Mouse (Mus musculus): ENCODE measurements around the gene Plcxd1.
"Not testable (repeated sequence)": the region's sequence is repeated elsewhere in the genome, so short reads cannot be mapped to it uniquely, and the experiment has no call there.

The Plcxd1 gene

GRCm38 (mm10) chr5:110099656-110100580 is at the start of gene Plcxd1:
Plcxd1 (plus strand) TSS chr5:110099969.
- in situ Hi-C loops (cut with MboI; ENCODE audit: unreplicated experiment in 2 of 2) = no loop called here

- in situ Hi-C loops (cut with MboI; ENCODE audit: unreplicated experiment in 2 of 2) = no loop called here
Measured at GRCm38 (mm10) chr5:110057637-110058408, 41.9 kb upstream of the Plcxd1 start.

DNA sequence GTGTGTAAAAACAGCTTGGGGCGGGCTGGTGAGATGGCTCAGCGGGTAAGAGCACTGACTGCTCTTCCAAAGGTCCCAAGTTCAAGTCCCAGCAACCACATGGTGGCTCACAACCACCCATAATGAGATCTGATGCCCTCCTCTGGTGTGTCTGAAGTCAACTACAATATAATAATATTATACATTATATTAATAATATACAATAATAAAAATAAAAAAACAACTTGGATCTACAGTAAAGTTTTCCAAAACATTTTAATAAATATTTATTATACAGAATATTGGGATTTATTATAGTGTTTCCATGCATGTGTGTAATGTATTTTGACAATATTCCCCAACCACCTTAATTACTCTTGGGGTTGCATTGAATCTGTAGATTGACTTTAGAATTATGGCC is 27.4 kb upstream of the Plcxd1 start, which contains the start of gene Gm17655:
Gene Gm17655, minus strand, starts transcription at position 101 of the 400 bp plus-strand sequence.
- in situ Hi-C loops (cut with MboI; ENCODE audit: unreplicated experiment in 2 of 2) = not testable (repeated sequence)

GRCm38 (mm10) chr5:110082961-110083360 is 16.8 kb upstream of the Plcxd1 start:
- in situ Hi-C loops (cut with MboI; ENCODE audit: unreplicated experiment in 2 of 2) = no loop called here

DNA sequence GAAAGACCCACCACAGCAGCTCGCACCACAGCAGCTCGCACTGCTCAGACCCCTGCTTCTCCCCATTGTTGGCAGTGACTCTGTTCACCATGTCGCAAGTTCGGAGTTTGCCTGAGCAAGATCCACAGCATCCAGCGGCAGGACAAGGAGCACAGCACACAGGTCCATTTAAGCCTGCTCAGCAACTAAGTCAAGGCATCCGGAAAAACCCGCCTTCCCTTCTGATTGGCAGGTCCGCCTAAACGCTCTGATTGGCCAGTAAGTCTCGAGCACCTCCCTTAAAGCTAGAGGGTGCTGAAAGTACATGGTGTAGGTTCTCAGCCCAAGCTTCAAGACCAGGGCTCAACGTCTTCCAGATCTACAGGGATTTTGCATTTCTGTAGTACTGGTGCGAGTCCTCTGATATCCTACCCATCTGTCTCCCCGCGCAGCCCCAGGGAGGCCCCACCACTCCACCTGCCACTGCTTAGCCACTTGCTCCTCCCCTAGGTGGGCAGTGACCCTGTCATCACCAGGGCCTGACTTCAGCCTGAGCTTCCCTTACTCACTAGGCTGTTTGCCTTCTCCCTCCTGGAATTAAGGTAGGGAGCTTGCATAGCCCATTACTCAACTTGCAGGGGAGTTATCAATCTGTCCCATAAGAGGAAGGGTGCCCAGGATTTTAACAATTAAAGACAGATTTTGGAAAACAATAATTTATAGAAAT is 13.5 kb upstream of the Plcxd1 start:
- in situ Hi-C loops (cut with MboI; ENCODE audit: unreplicated experiment in 2 of 2) = no loop called here

DNA sequence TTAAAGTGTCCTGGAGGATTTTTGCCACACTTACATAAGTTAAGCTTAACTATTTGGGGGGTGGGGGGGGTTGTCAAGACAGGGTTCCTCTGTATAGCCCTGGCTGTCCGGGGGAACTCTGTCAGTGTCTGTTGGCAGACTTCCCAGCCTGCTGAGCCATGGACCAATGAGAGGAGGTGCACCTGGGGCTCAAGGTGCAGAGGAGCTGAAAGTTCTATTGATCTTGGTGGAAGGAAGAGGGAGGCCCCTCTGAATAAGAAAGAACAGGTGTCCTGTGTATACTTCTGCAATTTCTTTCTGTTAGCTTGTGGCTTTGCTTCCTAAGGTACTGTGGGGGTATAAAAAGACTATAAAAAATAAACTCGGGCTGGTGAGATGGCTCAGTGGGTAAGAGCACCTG is 8.2 kb upstream of the Plcxd1 start:
- in situ Hi-C loops (cut with MboI; ENCODE audit: unreplicated experiment in 2 of 2) = no loop called here

GRCm38 (mm10) chr5:110094030-110094846 is 5.5 kb upstream of the Plcxd1 start, which contains the start of gene Gm35315:
Gm35315 (minus strand) TSS chr5:110094420.
- in situ Hi-C loops (cut with MboI; ENCODE audit: unreplicated experiment in 2 of 2) = no loop called here

DNA sequence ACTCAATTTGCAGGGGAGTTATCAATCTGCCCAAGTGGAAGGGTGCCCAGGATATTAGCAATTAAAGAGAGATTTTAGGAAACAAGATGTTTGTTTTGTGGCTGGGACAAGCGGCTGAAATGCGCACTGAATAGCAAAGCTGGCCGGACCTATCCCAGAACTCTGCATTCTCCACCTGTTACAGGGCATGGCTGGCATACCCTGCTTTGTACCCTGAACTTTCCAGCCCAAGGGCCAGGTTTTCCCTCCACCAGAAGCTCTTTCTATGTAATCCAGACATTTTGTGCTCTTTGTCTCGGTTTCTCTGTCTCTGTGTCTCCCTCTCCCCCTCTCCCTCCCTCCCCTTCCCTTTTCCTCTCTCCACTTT is 4.9 kb upstream of the Plcxd1 start:
- in situ Hi-C loops (cut with MboI; ENCODE audit: unreplicated experiment in 2 of 2) = no loop called here

DNA sequence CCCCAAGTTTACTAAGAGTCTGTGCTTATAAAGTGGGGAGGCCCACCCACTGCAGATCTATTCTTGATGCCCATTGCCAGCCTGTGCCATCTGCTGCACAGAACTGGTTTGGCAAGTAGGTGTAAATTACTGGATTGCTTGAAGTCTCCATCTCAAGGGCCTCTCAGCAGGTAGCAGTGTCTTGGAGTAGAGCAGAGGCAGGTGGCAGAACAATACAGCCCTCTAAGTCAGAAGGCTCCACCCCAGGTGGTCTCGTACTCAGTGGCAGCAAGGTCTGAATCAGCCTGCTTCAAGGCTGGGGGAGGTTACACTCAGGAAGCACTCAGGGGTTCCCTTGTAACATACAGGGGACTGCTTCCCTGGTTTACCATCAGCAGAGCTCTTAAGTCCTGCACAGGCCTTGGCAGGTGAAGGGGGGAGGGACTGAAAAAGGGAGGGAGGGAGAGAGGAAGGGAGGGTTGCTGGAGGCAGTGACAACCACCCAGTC is 735 bp upstream of the Plcxd1 start:
- in situ Hi-C loops (cut with MboI; ENCODE audit: unreplicated experiment in 2 of 2) = no loop called here

GRCm38 (mm10) chr5:110100921-110101631 is 1.3 kb downstream of the Plcxd1 start:
- in situ Hi-C loops (cut with MboI; ENCODE audit: unreplicated experiment in 2 of 2) = no loop called here

GRCm38 (mm10) chr5:110101716-110102347 is 2.1 kb downstream of the Plcxd1 start:
- in situ Hi-C loops (cut with MboI; ENCODE audit: unreplicated experiment in 2 of 2) = no loop called here

DNA sequence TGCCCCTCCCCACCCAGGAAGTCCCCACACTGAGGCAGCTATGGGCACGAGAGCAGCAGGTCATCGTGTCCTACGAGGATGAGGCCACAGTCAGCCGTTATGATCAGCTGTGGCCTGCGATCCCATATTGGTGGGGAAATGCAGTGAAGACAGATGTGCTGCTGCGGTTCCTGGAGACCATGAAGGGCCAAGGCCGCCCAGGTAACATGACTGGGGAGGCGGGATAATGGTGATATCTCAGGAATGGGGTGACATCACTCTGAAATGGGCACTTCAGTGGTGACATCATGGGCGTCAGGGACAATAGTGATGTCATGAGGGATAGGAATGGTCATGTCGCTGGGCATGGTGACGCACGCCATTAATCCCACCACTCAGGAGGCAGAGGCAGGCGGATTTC is 2.7 kb downstream of the Plcxd1 start:
- in situ Hi-C loops (cut with MboI; ENCODE audit: unreplicated experiment in 2 of 2) = no loop called here

DNA sequence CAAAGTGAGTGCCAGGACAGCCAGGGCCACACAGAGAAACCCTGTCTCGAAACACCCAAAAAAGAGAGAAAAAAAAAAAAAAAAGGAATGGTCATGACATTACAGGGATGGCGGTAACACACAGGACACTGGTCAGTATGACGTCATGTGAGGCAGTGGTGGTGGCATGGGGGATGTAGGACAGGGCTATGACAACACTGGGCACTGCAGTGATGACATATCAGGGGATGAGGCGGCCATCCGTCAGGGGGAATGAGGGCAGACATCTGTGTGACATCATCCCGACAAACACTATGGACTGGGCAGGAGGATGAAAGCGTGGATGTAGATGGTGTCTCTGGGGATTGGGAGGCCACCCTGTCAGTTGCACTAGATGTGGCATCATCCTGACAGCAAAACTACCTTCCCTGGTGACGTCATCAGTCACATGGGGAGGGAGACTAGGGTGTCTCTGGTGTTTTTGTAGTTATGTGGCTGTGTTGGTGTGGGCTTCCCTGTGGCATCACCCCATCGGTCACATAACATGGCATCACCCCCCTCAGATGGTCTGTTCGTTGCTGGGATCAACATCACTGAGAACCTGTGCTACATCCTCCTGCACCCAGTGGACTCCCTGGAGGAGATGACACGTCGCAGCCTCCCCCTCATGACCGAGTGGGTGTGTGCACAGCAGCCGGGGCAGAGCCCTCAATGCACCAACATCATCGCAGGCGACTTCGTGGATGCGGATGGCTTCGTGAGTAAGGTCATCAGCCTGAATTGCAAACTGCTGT is 3.3 kb downstream of the Plcxd1 start:
- in situ Hi-C loops (cut with MboI; ENCODE audit: unreplicated experiment in 2 of 2) = no loop called here

GRCm38 (mm10) chr5:110103901-110104615 is 4.3 kb downstream of the Plcxd1 start:
- in situ Hi-C loops (cut with MboI; ENCODE audit: unreplicated experiment in 2 of 2) = no loop called here

- in situ Hi-C loops (cut with MboI; ENCODE audit: unreplicated experiment in 2 of 2) = loop anchor here in 1 of 2 experiments (5.0 kb wide), 1 partner anchor 547 kb away; the partner anchor contains the start of gene Crlf2
Measured at GRCm38 (mm10) chr5:110104616-110105380, 5.0 kb downstream of the Plcxd1 start.

DNA sequence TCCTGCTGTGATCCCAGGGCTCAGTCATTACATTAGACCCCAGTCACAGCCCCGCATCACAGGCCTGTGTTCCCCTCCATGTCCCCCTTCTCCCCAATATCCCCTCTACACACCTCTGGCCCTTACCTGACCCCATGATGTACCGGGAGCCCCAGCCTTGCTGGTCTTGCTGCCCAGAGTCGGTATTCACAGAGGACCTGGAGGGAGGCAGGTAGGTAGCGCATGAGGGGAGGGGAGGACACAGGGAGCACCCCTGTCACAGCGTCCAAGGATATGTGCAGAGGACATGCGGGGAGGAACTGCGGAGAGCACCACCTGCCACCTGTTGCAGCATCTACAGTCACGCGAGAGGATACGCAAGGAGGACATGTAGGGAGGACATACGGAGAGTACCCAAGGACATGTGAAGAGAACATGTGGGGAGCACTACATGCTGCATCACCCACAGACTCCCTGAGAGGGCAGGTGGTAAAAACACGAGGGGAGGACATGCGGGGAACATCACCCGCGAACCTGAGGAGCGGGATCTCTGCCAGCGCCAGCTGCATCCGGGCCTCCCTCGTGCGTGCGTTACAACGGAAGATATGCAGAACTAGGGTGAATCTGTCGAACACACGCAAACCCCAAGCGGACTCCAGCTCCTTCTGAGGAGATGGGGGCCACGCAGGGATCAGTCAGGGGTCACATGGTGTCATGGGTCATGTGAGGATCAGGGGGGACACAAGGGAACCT is 6.5 kb downstream of the Plcxd1 start:
- in situ Hi-C loops (cut with MboI; ENCODE audit: unreplicated experiment in 2 of 2) = loop anchor here in 1 of 2 experiments (5.0 kb wide), 1 partner anchor 549 kb away; the partner anchor contains the start of gene Crlf2
